Mouse (Mus musculus): Measurements from ENCODE around the gene Ncstn. TPM values are rescaled to one million over a fixed set of nuclear protein-coding genes. Genes with fewer than 3 reads are reported as not detected.

The Ncstn gene
- total RNA-seq, 2 experiments from 2014 or later: 33.6 to 34.5 TPM

Other genes starting within 250 kb of the Ncstn start
- 1 to 10 TPM; 1.1 to 1.4 TPM for gene Cd84, start 243.1 kb downstream of the Ncstn start, total RNA-seq (2021)
- gene Gm10521, start 187.1 kb downstream of the Ncstn start, total RNA-seq (2021): under 1 TPM in 1 of 2 experiments, not detected in 1; 0.13 TPM
- under 1 TPM in 1 of 2 experiments, not detected in 1; 0.09 TPM for gene Slamf6, start 165.3 kb downstream of the Ncstn start, total RNA-seq (2021)
- gene Vangl2, start 54.4 kb downstream of the Ncstn start, total RNA-seq (2021): 1 to 10 TPM; 1.9 to 2.6 TPM
- not detected for gene Nhlh1, start 25.2 kb downstream of the Ncstn start, total RNA-seq (2021)
- gene Copa, start 266 bp downstream of the Ncstn start, total RNA-seq (2021): 10 to 100 TPM; 80.8 to 80.9 TPM
- 10 to 100 TPM; 88.5 to 95.2 TPM for gene Pex19, start 44.0 kb upstream of the Ncstn start, total RNA-seq (2021)
- 100 to 1,000 TPM; 131 to 134 TPM for gene Dcaf8, start 65.3 kb upstream of the Ncstn start, total RNA-seq (2021)
- gene Pea15a, start 124.0 kb upstream of the Ncstn start, total RNA-seq (2021): 10 to 100 TPM; 39.2 to 60.3 TPM
- gene Casq1, start 137.1 kb upstream of the Ncstn start, total RNA-seq (2021): 1,000 to 10,000 TPM; 6,638 to 7,021 TPM
- gene Atp1a4, start 175.6 kb upstream of the Ncstn start, total RNA-seq (2021): under 1 TPM; 0.66 to 0.96 TPM
- gene Igsf8, start 178.8 kb upstream of the Ncstn start, total RNA-seq (2021): 10 to 100 TPM; 11.1 to 12.5 TPM
- 1,000 to 10,000 TPM in 1 of 2 experiments, 100 to 1,000 TPM in 1; 826 to 1,026 TPM for gene Atp1a2, start 215.3 kb upstream of the Ncstn start, total RNA-seq (2021)
- not detected for gene Kcnj9, start 246.5 kb upstream of the Ncstn start, total RNA-seq (2021)

Measured in gastrocnemius, postnatal 14 days (tissue).